Mouse (Mus musculus): Measurements from ENCODE around the gene Cyp24a1.

The Cyp24a1 gene

DNA sequence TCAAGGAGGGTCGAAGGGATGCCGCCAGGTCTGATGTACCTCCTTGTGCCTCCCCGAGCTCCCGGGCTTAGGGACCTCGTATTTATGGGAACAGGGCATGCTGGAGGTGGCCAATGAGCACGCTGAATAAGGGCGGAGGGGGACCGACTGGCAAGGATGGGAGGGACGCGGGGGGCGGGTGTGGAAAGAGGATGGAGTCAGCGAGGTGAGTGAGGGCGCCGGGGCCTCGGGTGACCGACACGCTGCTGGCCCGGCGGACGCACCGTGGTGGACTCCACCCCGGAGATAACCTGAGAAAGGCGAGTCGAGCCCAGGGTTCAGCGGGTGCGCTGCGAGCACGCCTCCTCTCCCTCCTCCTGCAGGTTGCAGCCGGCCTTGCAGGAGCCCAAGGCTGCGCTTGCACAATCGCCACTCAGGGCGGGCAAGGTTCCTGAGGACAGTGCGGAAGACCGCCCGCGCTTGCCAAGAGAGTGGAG, at the start of gene Cyp24a1:
Cyp24a1 (minus strand) TSS at position 55 of the 476 bp plus-strand sequence.
- no peak for DNase-seq (ENCODE audit: low read depth, low spot score)

DNA sequence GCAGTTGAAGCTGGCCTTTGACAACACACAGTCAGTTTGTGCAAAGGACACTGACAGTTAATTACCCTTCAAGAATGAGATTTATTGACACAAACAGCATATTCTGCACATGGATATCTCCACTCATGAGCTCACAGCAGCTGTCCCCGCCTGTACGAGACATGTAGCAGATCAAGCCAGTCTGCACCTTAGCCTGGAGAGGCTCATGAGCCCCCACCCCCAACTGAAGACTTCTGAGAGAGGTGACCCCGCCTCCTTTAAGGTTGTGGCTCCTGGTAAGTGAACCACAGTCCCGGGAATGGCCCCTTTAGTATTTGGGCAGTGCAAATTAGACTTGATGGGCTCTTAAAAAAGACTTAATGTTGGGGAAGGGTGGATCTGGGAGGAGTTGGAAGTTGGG, 48.8 kb upstream of the Cyp24a1 start:
- DNase-seq (ENCODE audit: low read depth, low spot score): no peak

DNA sequence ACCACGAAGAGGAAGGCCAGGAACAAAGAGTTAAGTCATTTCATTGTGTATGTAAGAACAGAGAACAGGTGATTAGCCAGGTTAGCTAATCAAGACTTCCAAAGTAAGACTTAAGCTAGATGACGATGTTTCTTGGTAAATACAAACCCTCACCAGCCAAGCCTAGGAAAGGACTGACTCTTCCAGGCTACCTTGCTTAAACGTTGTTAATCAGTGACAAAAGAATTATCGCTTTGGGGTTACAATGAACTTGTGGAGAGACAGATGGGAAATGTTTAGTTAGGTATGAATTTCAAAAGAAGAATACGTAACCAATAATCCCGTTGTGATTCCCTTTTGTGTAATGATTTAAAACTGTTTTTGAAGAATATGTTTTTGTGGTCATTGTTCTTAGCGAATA, 48.0 kb upstream of the Cyp24a1 start:
- no peak for DNase-seq (ENCODE audit: low read depth, low spot score)

DNA sequence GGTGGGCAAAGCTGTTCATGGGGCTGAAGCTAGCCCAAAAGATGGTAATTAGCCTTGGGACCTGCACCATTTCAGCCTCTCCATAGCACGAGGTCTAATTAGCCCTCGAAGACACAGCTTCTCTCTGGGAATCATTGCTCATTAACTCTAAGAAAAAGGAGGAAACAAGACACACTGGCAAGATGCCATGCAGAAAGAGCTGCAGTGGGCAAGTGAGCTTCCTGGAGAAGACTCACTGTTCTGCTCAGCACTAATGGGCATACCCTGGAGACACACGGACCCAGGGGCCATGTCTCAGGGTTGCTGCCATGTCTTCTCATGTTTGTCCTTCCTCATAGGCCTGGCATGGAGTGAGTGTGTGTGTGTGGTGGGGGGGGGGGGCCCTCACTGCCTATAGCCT, 47.2 kb upstream of the Cyp24a1 start:
- peak; percentile 21 for DNase-seq (ENCODE audit: low read depth, low spot score)

DNA sequence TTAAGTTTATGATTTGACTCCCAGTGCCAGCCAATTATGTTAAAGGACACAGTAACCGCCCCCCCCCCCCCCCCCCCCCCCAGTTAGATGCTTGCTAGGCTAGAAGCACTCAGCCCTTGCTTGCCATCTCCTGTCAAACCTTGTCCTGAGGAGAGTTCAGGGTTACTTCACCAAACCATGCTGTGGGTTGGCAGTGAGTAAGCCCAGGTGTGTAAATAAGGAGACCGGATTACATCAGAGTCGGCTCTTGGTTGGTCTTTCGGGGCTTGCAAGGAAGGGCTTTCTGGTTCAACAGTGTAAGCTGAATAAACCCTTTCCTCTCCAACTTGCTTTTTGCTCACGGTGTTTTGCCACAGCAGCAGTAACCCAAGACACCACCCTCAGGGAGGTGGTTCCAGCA, 46.7 kb upstream of the Cyp24a1 start:
- DNase-seq (ENCODE audit: low read depth, low spot score): no peak

DNA sequence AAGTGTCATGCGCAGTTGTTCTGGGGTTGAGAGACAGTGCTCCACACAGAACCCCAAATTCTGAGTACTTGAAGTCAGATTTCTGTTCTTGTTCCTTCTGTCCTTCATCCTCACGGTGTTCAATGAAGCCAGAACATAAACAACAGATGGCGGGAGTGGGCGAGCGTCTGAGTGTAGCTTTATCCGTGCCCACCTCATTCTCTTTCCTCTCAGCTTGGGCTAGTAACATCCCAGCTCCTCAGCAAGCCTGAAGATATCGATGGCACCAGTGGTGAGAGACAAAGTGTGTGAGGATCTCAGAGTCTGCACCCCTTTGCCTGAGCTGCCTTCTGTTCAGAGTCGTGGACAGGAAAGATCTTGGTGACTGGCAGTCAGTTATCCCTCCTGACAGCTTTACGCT, 42.3 kb upstream of the Cyp24a1 start:
- peak; percentile 83 for DNase-seq (ENCODE audit: low read depth, low spot score)

DNA sequence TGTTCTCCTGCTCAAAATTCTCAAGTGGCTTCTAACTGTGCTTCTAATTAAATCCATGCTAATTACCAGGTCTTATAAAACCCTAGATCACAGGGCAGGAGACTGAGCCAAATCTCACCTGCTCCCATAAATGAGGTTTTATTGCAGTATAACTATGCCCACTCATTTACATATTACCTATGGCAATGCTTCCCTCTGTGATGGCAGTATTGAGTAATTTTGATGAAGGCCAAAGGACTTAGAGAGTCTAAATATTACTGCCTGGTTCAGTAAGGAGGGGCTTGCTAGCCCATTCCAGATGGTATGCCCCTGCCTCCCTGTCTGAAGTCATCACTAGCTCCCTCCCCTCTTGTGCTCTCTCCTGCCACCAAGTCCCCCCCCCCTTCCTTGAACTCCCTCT, 38.9 kb upstream of the Cyp24a1 start:
- no peak for DNase-seq (ENCODE audit: low read depth, low spot score)

DNA sequence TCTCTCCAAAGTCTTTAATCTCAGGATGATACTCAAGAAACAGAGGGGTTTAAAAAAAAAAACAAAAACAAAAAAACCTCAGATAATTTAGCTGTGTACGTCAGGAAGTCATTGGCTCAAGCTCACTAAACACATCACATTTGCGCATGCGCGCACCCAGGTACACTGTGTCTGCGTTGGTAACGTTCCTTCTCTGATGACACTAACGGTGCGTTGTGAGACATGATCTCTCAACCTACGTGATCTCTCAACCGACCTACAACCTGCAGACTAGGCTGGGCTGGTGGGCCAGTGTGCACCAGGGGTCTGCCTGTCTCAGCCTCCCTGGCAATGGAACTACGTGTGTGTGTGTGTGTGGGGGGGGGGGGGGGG, 37.8 kb upstream of the Cyp24a1 start:
- DNase-seq (ENCODE audit: low read depth, low spot score): no peak

DNA sequence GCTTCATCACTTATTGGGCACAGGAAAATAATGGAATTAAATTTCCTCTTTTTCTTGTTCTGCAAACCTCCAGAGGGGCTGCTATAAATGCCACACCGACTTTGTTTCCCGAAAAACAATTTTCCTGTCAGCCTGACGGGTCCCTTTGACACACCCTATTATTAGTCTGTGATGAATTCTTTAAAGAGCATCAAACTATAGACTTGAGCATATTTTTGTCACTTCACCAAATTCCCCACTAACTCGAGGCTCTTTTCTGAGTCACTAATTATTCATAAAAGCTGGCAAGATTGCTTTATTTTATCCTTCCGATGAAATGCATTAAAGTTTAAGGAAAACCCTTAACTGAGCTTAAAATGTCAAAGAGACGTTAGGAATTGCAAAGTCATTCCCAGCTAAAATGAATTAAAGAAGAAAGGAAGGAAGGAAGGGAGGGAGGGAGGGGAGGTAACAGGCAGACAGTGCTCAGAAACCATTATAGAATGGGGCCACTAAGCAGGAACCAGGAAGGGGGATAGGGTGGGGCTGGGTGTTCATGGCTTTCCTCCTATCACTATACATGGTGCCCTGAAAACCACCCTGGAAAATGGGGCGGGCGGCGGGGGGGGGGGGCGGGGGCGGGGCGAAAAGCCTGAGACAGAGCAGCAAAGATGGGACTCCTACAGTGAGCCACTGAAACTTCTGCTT, 37.3 kb upstream of the Cyp24a1 start:
- peak; percentile 54 for DNase-seq (ENCODE audit: low read depth, low spot score)

DNA sequence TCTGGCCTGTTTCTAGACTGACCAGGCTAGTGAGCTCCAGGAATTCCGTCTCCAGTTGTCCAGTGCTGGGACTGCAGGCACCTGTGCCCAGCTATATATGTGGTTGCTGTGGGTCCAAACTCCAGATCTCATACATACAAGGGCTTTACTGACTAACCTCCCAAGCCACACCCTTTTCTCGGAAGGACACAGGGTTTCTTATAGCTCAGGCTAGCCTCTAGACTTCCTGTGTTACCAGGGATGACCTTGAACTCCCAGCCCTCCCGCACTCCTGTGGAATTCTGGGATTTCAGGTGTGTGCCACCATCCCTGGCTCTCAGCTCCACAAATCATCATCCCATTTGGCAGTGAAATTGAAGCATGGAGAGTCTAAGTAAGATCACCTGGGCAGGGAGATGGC, 33.3 kb upstream of the Cyp24a1 start:
- no peak for DNase-seq (ENCODE audit: low read depth, low spot score)

DNA sequence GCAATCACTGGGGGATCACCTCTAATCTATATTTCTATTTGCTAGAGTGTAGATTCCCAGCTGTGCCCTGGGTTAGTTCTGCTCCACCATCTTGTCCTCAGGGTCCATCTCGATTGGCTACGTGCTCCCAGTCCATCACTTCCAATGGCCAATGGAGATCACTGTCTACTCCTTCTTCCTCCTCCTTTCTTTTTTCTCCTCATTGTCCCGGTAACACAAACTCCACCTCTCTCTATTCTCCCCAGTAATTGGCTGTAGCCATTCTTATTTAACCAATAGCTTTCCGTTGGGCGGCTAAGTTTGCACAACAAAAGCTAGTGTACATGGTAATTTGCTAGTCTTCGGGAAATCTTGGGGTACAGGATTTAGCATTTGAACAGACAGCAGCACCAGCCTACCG, 32.8 kb upstream of the Cyp24a1 start:
- DNase-seq (ENCODE audit: low read depth, low spot score): no peak

DNA sequence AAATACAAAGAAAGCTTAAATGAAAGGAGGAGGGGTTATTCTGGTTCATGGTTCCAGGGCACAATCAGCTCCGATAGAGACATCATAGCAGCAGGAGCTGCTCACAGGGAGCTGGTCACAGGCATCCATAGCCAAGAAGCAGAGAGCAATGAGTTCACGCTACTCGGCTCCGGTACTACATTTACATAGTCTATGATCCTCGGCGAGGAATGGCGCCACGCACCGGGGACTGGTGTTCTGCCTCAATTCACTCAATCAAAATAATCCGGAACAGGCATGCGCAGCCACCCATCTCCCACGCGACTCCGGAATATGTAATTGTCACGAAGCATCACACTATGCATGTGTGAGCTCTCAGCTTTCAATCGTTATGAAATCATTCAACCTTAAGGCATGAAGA, 31.1 kb upstream of the Cyp24a1 start:
- peak; percentile 37 for DNase-seq (ENCODE audit: low read depth, low spot score)

DNA sequence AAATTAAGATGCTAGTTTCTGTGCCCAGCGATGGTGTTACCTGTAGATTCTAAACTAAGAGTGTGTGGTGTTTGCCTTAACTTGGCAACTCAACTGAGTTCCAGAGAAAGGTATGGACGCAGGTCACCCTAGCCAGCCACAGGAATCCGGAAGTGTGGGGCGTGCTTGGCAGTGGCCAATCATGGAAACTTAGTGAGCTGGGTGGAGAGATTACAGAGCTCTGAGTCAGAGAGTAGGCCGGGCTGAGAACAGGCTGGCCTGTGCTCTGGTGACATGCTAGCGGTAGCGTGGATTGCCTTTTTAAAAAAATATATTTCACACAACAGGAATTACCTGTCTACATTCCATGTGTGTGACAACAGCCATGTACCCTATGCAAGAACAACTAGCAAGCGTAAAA, 29.6 kb upstream of the Cyp24a1 start:
- no peak for DNase-seq (ENCODE audit: low read depth, low spot score)

DNA sequence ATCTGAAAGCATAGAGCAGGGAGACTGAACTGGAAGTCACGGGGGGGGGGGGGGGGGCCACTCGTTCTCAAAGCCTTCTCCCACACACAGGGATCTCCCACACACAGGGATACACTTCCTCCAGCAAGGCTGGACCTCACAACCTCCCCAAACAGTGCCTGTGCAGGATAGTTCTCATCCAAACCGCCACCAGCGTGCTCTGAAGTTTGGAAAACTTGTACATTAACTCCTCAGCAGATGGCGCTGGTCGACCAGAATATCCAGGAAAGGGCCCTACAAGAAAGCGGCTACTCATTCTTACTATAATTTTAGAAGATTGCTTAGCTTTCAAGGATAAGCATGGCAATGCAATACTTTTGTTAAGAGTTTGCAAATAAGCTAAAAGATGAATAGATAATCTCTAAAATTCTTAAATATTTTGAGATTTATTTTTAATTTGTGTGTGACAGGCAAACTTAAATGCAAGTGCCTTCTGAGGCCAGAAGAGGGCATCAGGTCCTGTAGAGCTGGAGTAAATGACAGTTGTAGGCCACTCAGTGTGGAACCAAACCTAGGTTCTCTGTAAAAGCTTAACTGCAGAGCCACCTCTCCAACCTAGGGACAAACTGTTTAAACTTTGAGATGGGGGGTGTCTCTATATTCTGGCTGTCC, 23.5 kb upstream of the Cyp24a1 start:
- DNase-seq (ENCODE audit: low read depth, low spot score): peak; percentile 80

DNA sequence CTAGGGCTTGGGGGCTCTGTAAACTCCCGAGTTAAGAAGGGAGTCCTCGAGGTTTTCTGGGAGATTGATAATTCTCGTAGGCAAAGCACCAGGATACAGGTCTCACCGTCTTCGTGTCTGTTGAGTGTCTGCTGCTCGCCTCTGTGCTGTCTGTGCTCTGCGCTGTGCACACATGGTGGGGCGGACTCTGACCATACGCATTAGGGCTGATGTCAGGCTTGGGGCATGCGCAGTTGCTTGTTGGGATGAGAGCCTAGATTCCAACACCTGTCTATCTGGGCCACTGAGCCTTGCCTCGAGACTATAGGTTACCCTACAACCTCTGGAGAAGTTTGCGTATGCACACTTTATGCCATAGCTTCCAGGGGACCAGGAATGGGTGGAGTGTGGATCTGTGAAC, 16.8 kb upstream of the Cyp24a1 start:
- DNase-seq (ENCODE audit: low read depth, low spot score): no peak

DNA sequence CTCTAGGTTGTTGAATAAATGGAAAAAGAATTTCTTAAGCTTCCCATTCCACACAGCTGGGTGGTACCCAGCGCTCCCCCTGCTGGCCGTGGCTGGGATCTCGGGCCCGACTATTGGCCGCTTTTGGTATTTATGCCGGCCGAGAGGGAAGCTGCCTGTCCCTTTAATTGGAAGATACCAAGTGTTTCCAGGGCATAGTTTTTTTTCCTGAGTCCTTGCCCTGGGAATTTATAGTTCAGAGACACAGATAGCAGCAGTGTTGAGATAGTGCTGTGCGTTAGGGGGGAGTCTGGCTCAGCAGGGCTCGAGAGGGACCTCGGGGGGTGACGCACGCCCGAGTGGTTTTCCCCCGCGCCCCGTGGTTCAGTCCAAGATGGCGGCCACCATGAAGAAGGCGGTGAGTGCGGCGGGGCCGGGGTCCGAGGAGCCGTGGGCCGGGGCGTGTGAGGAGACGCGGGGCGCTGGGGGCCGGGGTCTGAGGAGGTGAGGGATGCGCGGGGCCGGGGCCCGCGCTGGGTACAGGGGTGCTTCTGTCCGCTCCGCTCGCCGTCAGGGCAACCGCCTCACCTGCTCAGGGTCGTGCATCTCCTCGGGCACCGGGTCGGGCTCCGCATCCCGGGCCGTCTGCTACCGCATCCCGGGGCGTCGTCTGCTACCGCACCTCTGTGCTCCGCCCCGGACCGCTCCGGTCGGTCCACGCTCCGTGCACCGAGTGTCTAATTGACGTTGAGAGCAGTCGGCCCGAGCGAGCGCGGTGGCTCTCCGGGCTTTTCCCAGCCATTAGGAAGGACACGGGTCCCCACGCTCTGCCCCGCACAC, 14.3 kb upstream of the Cyp24a1 start:
- DNase-seq (ENCODE audit: low read depth, low spot score): peak; percentile 93

DNA sequence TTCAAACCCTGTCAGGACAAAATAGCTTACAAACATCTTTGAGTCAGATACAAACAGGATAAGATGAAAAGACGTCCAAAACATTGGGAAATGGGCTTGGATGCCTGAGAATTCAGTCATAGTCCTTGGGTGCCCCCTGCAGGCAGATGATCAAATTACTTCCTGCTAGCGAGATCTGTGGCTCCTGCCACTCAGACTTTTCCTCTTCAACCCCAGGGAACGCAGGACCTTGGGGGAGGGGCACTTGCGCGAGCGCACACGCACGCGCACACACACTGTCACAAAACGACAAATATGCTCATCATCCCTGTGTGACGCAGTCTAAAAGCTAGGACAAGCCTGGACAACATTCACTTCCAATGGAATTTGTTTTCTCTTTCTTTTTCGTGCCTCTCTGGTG, 11.9 kb upstream of the Cyp24a1 start:
- DNase-seq (ENCODE audit: low read depth, low spot score): peak; percentile 94

DNA sequence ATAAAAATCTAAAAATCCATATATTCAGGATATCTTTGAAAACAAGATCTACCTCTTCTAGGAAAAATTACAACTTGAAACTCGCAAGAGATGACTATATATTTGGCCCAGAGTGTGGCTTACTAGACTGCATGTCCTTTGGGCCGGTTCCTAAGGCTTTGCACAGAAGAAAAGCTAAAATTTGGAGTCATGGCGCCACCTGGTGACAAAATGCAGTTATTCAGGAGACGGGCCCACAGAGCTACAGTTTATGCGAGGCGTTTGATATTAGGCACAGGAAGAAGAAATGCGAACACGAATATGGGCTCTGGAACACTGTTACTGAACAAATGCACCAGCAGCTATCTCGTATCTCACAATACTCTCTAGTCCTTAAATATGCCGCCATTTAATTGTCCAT, 10.8 kb upstream of the Cyp24a1 start:
- peak; percentile 90 for DNase-seq (ENCODE audit: low read depth, low spot score)

DNA sequence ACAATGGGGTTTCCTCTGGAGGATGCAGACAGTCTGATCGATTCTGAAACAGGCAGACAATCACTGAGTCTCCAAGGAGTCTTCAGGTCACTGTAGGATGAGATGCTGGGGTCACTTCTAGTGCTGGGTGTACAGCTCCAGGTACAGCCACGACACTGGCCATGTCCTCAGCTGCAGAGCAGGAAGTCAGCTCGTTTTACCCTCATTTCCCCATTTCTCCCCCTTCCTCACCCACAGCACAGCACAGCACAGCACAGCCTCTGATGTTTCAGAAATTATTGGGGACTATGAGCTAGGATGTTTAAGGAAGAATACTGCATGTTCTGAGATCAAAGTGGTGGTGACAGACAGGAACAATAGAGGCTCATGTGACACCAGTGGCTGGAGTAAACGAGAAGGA, 7.0 kb upstream of the Cyp24a1 start:
- no peak for DNase-seq (ENCODE audit: low read depth, low spot score)

DNA sequence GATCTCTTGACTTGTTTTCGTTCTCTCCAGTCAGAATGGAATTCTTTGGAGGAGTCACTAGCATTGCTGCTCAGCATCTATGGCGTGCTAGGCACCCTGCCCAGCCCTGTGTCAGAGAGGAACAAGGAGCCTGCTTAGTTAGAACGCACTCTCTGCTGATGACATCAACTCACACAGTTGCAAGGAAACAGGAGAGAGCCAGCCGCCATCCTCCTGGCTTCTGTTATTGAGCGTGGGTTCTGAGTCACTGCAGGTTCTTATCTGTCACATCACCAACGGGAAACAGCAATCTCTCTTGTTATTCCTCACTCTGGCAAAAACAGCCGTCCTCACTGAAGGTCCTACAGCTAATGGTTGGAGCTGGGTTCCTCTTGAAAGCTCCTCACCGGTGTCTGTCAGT, 6.4 kb upstream of the Cyp24a1 start:
- peak; percentile 56 for DNase-seq (ENCODE audit: low read depth, low spot score)

DNA sequence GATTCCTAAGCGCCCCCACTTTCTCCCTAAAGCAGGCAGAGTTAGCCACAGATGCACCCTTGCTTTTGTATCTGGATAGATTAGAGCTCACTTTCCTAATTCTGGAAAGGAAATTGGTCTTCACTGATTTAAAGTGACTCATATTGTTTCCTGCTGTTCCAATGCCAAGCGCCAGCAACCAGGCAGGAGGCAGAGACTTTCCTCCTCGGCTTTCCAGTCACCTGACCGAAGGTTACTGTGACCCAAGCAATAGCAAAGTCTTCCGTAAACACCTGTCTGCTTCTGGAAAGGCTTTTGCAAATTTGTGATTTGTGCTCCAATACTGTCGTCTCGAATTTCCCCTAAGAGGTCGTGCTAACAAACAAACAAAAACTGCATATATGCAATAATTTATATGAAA, 1.1 kb upstream of the Cyp24a1 start:
- no peak for DNase-seq (ENCODE audit: low read depth, low spot score)

DNA sequence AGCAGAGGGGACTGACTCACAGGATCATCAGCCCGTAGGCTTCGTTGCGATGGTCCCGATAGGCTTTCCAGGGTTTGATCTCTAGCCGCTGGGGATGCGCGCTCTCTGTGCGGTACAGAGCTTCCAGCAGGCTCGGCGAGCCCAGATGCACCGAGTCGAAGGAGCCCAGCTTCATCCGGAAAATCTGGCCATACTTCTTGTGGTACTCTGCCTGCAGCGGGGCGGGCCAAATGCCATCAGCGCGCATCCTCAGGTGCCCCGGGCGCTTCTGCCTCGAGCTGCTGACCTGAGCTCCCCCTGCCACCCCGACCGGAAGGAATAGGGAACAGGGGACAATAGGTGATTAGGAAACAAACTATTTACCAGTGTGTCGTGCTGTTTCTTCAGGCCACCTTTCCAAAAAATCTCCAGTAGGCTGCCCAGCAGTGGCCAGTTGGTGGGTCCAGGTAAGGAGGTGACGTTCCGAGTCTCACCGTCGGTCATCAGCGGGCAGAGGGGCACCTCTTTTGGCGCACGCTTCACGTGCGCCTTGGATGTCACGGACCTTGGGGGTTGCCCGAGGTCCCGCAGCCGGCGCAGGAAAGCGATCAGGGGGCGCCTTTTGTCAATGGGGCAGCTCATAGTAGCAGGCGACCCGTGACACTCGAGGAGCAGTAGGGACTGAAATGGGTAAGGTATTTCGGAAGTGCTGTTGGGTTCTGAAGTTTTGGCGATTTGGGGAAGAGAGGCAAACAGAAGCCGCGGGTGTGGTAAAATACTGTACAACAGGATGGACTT, 603 bp downstream of the Cyp24a1 start, which contains the start of gene Pfdn4:
Pfdn4 (plus strand) TSS at position 275 of the 777 bp plus-strand sequence.
- no peak for DNase-seq (ENCODE audit: low read depth, low spot score)
